In the genomic region with DNA sequence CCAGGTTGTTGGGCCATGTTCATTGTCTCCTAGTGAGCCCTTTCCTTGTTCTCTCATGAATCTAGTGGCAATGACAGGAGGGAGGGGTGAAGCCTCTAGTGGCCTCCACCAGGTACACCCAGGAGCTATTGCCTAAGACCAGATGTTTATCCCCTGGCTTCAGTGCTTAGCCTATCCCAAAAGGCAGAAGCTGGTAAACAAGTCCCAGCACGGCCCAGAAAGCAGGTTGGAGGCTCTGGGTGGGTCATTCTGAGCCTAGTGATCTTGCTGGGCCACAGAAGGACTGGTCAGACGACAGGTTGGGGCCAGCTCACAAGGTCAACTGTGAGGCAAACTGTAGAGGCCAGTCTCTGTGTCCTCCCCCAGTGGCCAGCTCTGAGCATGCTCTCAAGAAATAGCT, we compare ENCODE assay signal across 22 mouse cellular contexts. TPM values are rescaled to one million over a fixed set of nuclear protein-coding genes. Genes with fewer than 3 reads are reported as not detected.
DNase-seq lines count a peak whose midpoint lies in the region; ATAC-seq and TF ChIP-seq lines count a peak whose summit lies in the region.
"Had no signal": no experiment of that assay in that cellular context is flagged by ENCODE, and none has a peak within 500 bp of the region (broad histone marks: within the 10 kb centered on the region; RNA-seq: fewer than 3 reads in every experiment).

No protein-coding gene starts in this region.

- TF ChIP-seq CTCF in gastrocnemius, adult 2 months (IDR thresholded peaks at IDR 0.05): no peak

- DNase-seq in gastrocnemius, adult 2 months: peak; percentile 13
- no peak for DNase-seq in gastrocnemius, postnatal 36 days
- peak; percentile 53 to 67 for DNase-seq in lung, adult 18-20 months
- DNase-seq in lung, postnatal 4 days: no peak
- peak; percentile 46 for DNase-seq in urinary bladder, adult 2 months (ENCODE audit: low spot score)
- no peak for DNase-seq in urinary bladder, postnatal 25 days (ENCODE audit: low spot score)
- DNase-seq: adrenal gland, postnatal 25 days; cerebellum, adult 18-20 months; cerebellum, postnatal 10 days; heart, adult 18-20 months; heart, postnatal 10 days; heart, postnatal 4 days had no signal

- H3K9ac ChIP-seq in forebrain, embryonic 12.5 days: no peak overlapping the region
- H3K9ac ChIP-seq: hindbrain, embryonic 12.5 days had no signal

- 64% methylated on average over 2 of the region's 2 CpGs for WGBS in forebrain, embryonic 12.5 days

- H3K4me3 ChIP-seq in gastrocnemius, adult 2 months: no peak overlapping the region
- H3K4me3 ChIP-seq in forebrain, embryonic 12.5 days (replicated peaks): no peak overlapping the region
- H3K4me3 ChIP-seq: embryonic facial prominence, embryonic 10.5 days; heart, embryonic 10.5 days; hindbrain, embryonic 12.5 days had no signal

- no peak for ATAC-seq in forebrain, embryonic 12.5 days (ENCODE audit: low FRiP score)
- ATAC-seq: forebrain, embryonic 14.5 days had no signal

- no peaks in the 10 kb centered on the region for H3K9me3 ChIP-seq in forebrain, embryonic 12.5 days
- H3K9me3 ChIP-seq: embryonic facial prominence, embryonic 10.5 days; heart, embryonic 10.5 days; hindbrain, embryonic 12.5 days had no signal

- H3K36me3 ChIP-seq in forebrain, embryonic 12.5 days (replicated peaks): no peaks in the 10 kb centered on the region
- H3K36me3 ChIP-seq: embryonic facial prominence, embryonic 10.5 days; heart, embryonic 10.5 days; hindbrain, embryonic 12.5 days had no signal

- H3K4me2 ChIP-seq in forebrain, embryonic 12.5 days: no peak overlapping the region
- H3K4me2 ChIP-seq: hindbrain, embryonic 12.5 days had no signal

- H3K27ac ChIP-seq in gastrocnemius, adult 2 months: no peak overlapping the region
- no peak overlapping the region for H3K27ac ChIP-seq in forebrain, embryonic 12.5 days
- H3K27ac ChIP-seq: embryonic facial prominence, embryonic 10.5 days; heart, embryonic 10.5 days; hindbrain, embryonic 12.5 days had no signal

- H3K27me3 ChIP-seq in forebrain, embryonic 12.5 days: no peaks in the 10 kb centered on the region

- intact Hi-C loops in gastrocnemius, adult 2 months (cut with DNase I): no loop called here
- intact Hi-C loops in gastrocnemius, postnatal 36 days (cut with DNase I): no loop called here

- no peaks in the 10 kb centered on the region for H3K4me1 ChIP-seq in forebrain, embryonic 12.5 days
- H3K4me1 ChIP-seq: embryonic facial prominence, embryonic 10.5 days; hindbrain, embryonic 12.5 days had no signal

RNA-seq across cellular contexts. Expression of gene Scgb1a1, which starts 3.0 kb away (rescaled TPM):
- not detected for total RNA-seq in gastrocnemius, adult 2 months (2021)
- not detected for total RNA-seq in gastrocnemius, postnatal 36 days (2021)
- polyA plus RNA-seq in urinary bladder, adult 2 months (2012; rRNA removed): 0.23 TPM in 1 of 2 replicates, not detected in the other
- not detected in 2 replicates for polyA plus RNA-seq in forebrain, embryonic 12.5 days (2016; fragmentation: Nextera tagmentation; extraction: Ambion mirVana)
- total RNA-seq: adrenal gland, postnatal 25 days; gastrocnemius, adult 8-10 months; heart, postnatal 4 days; MEL had no signal
- polyA plus RNA-seq: C2C12; embryonic facial prominence, embryonic 10.5 days; embryonic facial prominence, embryonic 14.5 days; forebrain, embryonic 14.5 days; heart, embryonic 10.5 days; heart, embryonic 14.5 days; hindbrain, embryonic 12.5 days had no signal

RNA-seq across cellular contexts. Expression of gene Asrgl1, which starts 44.7 kb away (rescaled TPM):
- total RNA-seq in gastrocnemius, adult 2 months (2021): 10 to 100 TPM; 29.3 to 32.8 TPM
- 10 to 100 TPM; 30.2 to 32.2 TPM for total RNA-seq in gastrocnemius, postnatal 36 days (2021)
- polyA plus RNA-seq in urinary bladder, adult 2 months (2012; rRNA removed): 2.7 and 4.5 TPM in 2 replicates
- polyA plus RNA-seq in forebrain, embryonic 12.5 days (2016; fragmentation: Nextera tagmentation; extraction: Ambion mirVana): 24.1 and 25.7 TPM in 2 replicates

Comparison
In these comparisons a context has a peak if more than half of its experiments do, and no peak if none do; other contexts are left out.
1. DNase-seq: peak in gastrocnemius, adult 2 months (single experiment), lung, adult 18-20 months (2 of 2) and urinary bladder, adult 2 months (single experiment); none in gastrocnemius, postnatal 36 days (0 of 2), lung, postnatal 4 days (0 of 2) and urinary bladder, postnatal 25 days (single experiment).